Mouse (Mus musculus) liver, postnatal 0 days (tissue): ENCODE data around the gene Slc29a2.

Experiments
- CTCF ChIP-seq: sonication (generic); IDR thresholded peaks from 2 replicates; pipeline ENCODE4 v1.5.1; 2016; ENCODE audit warnings: antibody characterized with exemption, low read depth
- EP300 ChIP-seq: IDR thresholded peaks from 2 replicates; pipeline ENCODE4 v1.6.1; 2016; ENCODE audit warnings: antibody characterized with exemption, low read depth, mild to moderate bottlenecking

GRCm38 (mm10) chr19:5016221-5016742 is 7.4 kb upstream of the Slc29a2 start:
- TF ChIP-seq EP300 (no peak), CTCF (no peak)
